Mouse (Mus musculus): ENCODE measurements around the gene Fasn. TPM values are rescaled to one million over a fixed set of nuclear protein-coding genes. Genes with fewer than 3 reads are reported as not detected.

Gene Fasn
- polyA plus RNA-seq, 1 experiment from 2014 or later: 19.9 TPM

GRCm38 (mm10) chr11:120804274-120804673, 20.1 kb downstream of the Fasn start:
- 78% methylated on average over 7 of the region's 7 CpGs for WGBS
- H3K9me3 ChIP-seq (replicated peaks; ENCODE audit: low read length): no peaks in the 10 kb centered on the region
- peaks cover 29% of the 10 kb centered on the region for H3K36me3 ChIP-seq (ENCODE audit: insufficient read depth, low read length)
- H3K4me2 ChIP-seq (ENCODE audit: low read length): no peak overlapping the region
- no peaks in the 10 kb centered on the region for H3K27me3 ChIP-seq (ENCODE audit: insufficient read depth, low read length)
- DNase-seq (ENCODE audit: low spot score) (no peak), ATAC-seq (replicated peaks; ENCODE audit: low FRiP score, low read depth) (no peak)
- TF ChIP-seq CTCF (IDR thresholded peaks at IDR 0.05; ENCODE audit: low read depth): no peak
- H3K9ac ChIP-seq (ENCODE audit: low read depth, low read length): no peak overlapping the region
- H3K4me3 ChIP-seq (replicated peaks; ENCODE audit: low read depth, low read length): no peak overlapping the region
- H3K4me1 ChIP-seq (replicated peaks; ENCODE audit: insufficient read depth, low read length): no peaks in the 10 kb centered on the region
- no peak overlapping the region for H3K27ac ChIP-seq

DNA sequence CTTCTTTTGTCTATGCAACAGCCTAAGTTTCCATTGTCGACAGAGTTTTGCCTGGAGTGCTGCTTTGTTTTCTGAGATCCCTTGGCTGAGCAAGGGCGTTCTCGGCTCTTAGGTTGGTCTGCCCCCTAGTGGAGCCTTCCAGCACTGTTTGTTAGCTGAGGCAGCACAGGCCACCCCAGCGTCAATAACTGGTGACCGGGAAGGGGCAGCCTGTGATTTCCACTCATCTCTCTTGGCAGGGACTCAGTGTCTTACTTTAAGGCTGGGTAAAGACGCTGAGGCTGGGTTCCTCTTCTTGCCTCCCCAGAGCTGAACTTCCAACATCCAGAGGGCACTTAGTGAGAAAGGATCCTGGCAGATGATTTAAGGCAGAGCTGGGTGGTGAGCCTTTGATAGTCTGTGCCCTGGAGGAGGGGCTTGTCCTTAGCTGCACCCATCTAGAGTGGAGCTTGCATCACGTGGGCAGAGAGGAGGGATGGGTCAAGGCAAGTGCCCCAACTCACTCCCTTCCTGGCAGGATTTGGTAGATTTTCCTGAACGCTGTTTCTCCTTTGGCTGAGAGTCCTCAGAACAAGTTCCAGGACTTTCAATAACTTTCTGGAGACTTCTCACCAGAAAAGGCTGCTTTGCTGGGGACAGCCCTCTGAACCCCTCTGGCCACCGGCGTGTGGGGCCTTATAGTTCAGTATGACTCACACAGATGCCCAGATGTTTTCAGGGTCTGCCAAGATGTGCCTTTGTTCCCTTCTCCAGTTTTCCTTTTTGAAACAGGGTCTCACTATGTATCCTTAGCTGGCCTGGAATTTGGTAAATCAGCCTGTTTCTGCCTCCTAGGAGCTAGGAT, 24.1 kb downstream of the Fasn start:
- Histone ChIP-seq H3K4me3 (replicated peaks; ENCODE audit: low read depth, low read length) (no peak overlapping the region), H3K4me2 (ENCODE audit: low read length) (peak overlapping the region; percentile 18; the same call in 1 of the 2 replicates), H3K27ac (peak overlapping the region; percentile 32), H3K9ac (ENCODE audit: low read depth, low read length) (peak overlapping the region; percentile 23; the same call in 1 of the 2 replicates), H3K27me3 (ENCODE audit: insufficient read depth, low read length) (no peaks in the 10 kb centered on the region), H3K36me3 (ENCODE audit: insufficient read depth, low read length) (no peaks in the 10 kb centered on the region), H3K4me1 (replicated peaks; ENCODE audit: insufficient read depth, low read length) (no peaks in the 10 kb centered on the region; the same call in 1 of the 2 replicates), H3K9me3 (replicated peaks; ENCODE audit: low read length) (no peaks in the 10 kb centered on the region)
- peak; percentile 95 for TF ChIP-seq CTCF (IDR thresholded peaks at IDR 0.05; ENCODE audit: low read depth)
- WGBS: 7% methylated on average over 10 of the region's 10 CpGs
- ATAC-seq (replicated peaks; ENCODE audit: low FRiP score, low read depth): peak; percentile 72
- peak; percentile 94 for DNase-seq (ENCODE audit: low spot score)

DNA sequence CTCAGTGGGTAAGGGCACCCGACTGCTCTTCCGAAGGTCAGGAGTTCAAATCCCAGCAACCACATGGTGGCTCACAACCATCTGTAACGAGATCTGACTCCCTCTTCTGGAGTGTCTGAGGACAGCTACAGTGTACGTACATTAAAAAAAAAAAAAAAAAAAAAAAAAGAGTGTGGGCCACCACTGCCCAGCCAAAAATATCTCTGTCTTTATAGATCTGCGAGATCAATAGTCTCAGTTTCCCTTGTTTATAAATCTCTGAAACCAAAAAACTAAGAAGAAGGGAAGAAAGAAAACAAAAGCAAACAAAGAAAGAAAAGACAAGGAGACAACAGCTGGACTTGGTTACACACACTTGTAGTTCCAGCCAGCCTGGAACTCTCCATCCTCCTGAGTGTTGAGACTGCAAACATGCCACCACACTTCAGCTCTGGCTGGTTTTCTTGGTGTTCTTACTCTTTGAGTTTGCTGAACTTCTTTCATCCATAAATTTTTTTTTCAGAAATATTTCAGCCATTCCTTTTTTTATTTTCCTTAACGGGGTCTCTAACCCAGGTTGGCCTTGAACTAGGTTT, 24.9 kb downstream of the Fasn start:
- ATAC-seq (replicated peaks; ENCODE audit: low FRiP score, low read depth): no peak
- no peak overlapping the region for H3K9ac ChIP-seq (ENCODE audit: low read depth, low read length)
- H3K9me3 ChIP-seq (replicated peaks; ENCODE audit: low read length): no peaks in the 10 kb centered on the region
- no peaks in the 10 kb centered on the region for H3K27me3 ChIP-seq (ENCODE audit: insufficient read depth, low read length)
- 75% methylated on average over 6 of the region's 6 CpGs for WGBS
- peak overlapping the region; percentile 32 for H3K27ac ChIP-seq
- H3K36me3 ChIP-seq (ENCODE audit: insufficient read depth, low read length): no peaks in the 10 kb centered on the region
- no peak overlapping the region for H3K4me2 ChIP-seq (ENCODE audit: low read length)
- TF ChIP-seq CTCF (IDR thresholded peaks at IDR 0.05; ENCODE audit: low read depth): no peak
- DNase-seq (ENCODE audit: low spot score): no peak
- no peak overlapping the region for H3K4me3 ChIP-seq (replicated peaks; ENCODE audit: low read depth, low read length)
- H3K4me1 ChIP-seq (replicated peaks; ENCODE audit: insufficient read depth, low read length): no peaks in the 10 kb centered on the region; the same call in 1 of the 2 replicates

DNA sequence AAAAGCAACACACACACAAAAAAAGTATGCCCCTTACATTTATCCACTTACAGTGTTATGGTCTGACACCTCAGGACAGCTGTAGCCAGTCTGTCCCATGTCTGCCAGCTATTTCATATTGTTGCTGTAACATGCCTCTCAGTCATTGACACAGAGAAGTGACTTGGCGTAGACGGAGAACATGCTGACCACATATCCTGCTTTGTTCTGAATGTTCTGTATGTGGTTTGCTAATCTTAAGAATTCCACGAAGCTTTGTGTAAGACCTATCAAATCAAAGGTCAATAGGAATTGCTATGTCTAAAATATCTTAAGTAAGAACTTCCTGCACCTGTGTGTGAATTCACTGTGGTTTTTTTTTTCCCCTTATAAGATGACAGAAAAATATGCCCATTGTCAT, 26.1 kb downstream of the Fasn start:
- Histone ChIP-seq H3K27ac (no peak overlapping the region), H3K9me3 (replicated peaks; ENCODE audit: low read length) (no peaks in the 10 kb centered on the region), H3K36me3 (ENCODE audit: insufficient read depth, low read length) (0 out of 2 replicates have a peak, but pooled peaks cover 2% of the 10 kb centered on the region), H3K4me3 (replicated peaks; ENCODE audit: low read depth, low read length) (no peak overlapping the region), H3K4me1 (replicated peaks; ENCODE audit: insufficient read depth, low read length) (no peaks in the 10 kb centered on the region; the same call in 1 of the 2 replicates), H3K27me3 (ENCODE audit: insufficient read depth, low read length) (no peaks in the 10 kb centered on the region), H3K9ac (ENCODE audit: low read depth, low read length) (no peak overlapping the region), H3K4me2 (ENCODE audit: low read length) (no peak overlapping the region)
- no peak for TF ChIP-seq CTCF (IDR thresholded peaks at IDR 0.05; ENCODE audit: low read depth)
- 86% methylated on average over 3 of the region's 3 CpGs for WGBS
- DNase-seq (ENCODE audit: low spot score) (no peak), ATAC-seq (replicated peaks; ENCODE audit: low FRiP score, low read depth) (no peak)

- Histone ChIP-seq H3K27ac (peak overlapping the region; percentile 81), H3K4me3 (replicated peaks; ENCODE audit: low read depth, low read length) (no peak overlapping the region), H3K4me1 (replicated peaks; ENCODE audit: insufficient read depth, low read length) (no peaks in the 10 kb centered on the region; the same call in 1 of the 2 replicates), H3K9me3 (replicated peaks; ENCODE audit: low read length) (no peaks in the 10 kb centered on the region), H3K27me3 (ENCODE audit: insufficient read depth, low read length) (no peaks in the 10 kb centered on the region), H3K4me2 (ENCODE audit: low read length) (peak overlapping the region; percentile 26; the same call in 1 of the 2 replicates), H3K9ac (ENCODE audit: low read depth, low read length) (peak overlapping the region; percentile 97), H3K36me3 (ENCODE audit: insufficient read depth, low read length) (peaks cover 18% of the 10 kb centered on the region; the same call in 1 of the 2 replicates)
- 21% methylated on average over 8 of the region's 8 CpGs for WGBS
- ATAC-seq (replicated peaks; ENCODE audit: low FRiP score, low read depth): no peak
- TF ChIP-seq CTCF (IDR thresholded peaks at IDR 0.05; ENCODE audit: low read depth): no peak
- DNase-seq (ENCODE audit: low spot score): no peak
Observed at GRCm38 (mm10) chr11:120796614-120796946, 27.8 kb downstream of the Fasn start.

- Histone ChIP-seq H3K27me3 (ENCODE audit: insufficient read depth, low read length) (no peaks in the 10 kb centered on the region), H3K27ac (peak within 1 kb of the TSS; percentile 81), H3K4me1 (replicated peaks; ENCODE audit: insufficient read depth, low read length) (no peaks in the 10 kb centered on the region; the same call in 1 of the 2 replicates), H3K4me3 (replicated peaks; ENCODE audit: low read depth, low read length) (peak within 1 kb of the TSS; percentile 96), H3K9ac (ENCODE audit: low read depth, low read length) (peak within 1 kb of the TSS; percentile 97), H3K4me2 (ENCODE audit: low read length) (peak within 1 kb of the TSS; percentile 80), H3K9me3 (replicated peaks; ENCODE audit: low read length) (no peaks in the 10 kb centered on the region), H3K36me3 (ENCODE audit: insufficient read depth, low read length) (peaks cover 23% of the 10 kb centered on the region)
- ATAC-seq (replicated peaks; ENCODE audit: low FRiP score, low read depth) (peak; percentile 83), DNase-seq (ENCODE audit: low spot score) (peak; percentile 97)
- 2% methylated on average over 59 of the region's 59 CpGs for WGBS
- TF ChIP-seq CTCF (IDR thresholded peaks at IDR 0.05; ENCODE audit: low read depth): peak; percentile 5; the same call in 1 of the 2 replicates
Observed at GRCm38 (mm10) chr11:120795756-120796613, 28.4 kb downstream of the Fasn start, which contains the start of gene Dus1l. Gene Dus1l, minus strand, starts transcription at chr11:120796403.

Data from kidney, postnatal 0 days (tissue).